Mouse (Mus musculus) limb, embryonic 12.5 days (tissue): ENCODE data around the gene 1700003F12Rik. TPM values are rescaled to one million over a fixed set of nuclear protein-coding genes. Genes with fewer than 3 reads are reported as not detected.

Source experiments
- ATAC-seq: fragments of 200-750 bp; cut with Nextera tagmentation; 2 replicates; pipeline ENCODE4 v1.8.0; 2017; ENCODE audit warnings: low read depth, moderate TSS enrichment; ENCODE audit not compliant: insufficient number of reproducible peaks, insufficient read depth, low FRiP score, low TSS enrichment
- H3K27ac ChIP-seq: fragments of 300-500 bp; sonication (generic); 2 replicates; pipeline ENCODE4 v1.5.1; 2016; ENCODE audit warnings: mild to moderate bottlenecking, moderate library complexity
- H3K27me3 ChIP-seq: fragments of 300-500 bp; sonication (generic); 2 replicates; pipeline ENCODE4 v1.6.1; 2016; ENCODE audit warnings: mild to moderate bottlenecking, moderate library complexity
- H3K36me3 ChIP-seq: fragments of 300-500 bp; sonication (generic); 2 replicates; pipeline ENCODE4 v1.6.1; 2016; ENCODE audit warnings: mild to moderate bottlenecking, moderate library complexity
- H3K4me1 ChIP-seq: fragments of 300-500 bp; sonication (generic); replicated peaks from 2 replicates; pipeline ENCODE4 v1.6.1; 2016
- H3K4me2 ChIP-seq: fragments of 300-500 bp; sonication (generic); 2 replicates; pipeline ENCODE4 v1.6.1; 2016; ENCODE audit warnings: mild to moderate bottlenecking, moderate library complexity
- H3K4me3 ChIP-seq: fragments of 300-500 bp; sonication (generic); replicated peaks from 2 replicates; pipeline ENCODE4 v1.5.1; 2016; ENCODE audit warnings: mild to moderate bottlenecking
- H3K9ac ChIP-seq: fragments of 300-500 bp; sonication (generic); replicated peaks from 2 replicates; pipeline ENCODE4 v1.6.1; 2016; ENCODE audit warnings: mild to moderate bottlenecking, moderate library complexity
- H3K9me3 ChIP-seq: fragments of 300-500 bp; sonication (generic); 2 replicates; pipeline ENCODE4 v1.6.1; 2016; ENCODE audit warnings: mild to moderate bottlenecking, moderate library complexity
- WGBS: fragments of 180-500 bp; shearing (Covaris S2); methylation state at CpG from one replicate; pipeline ENCODE4 v1.1.7; 2016; 5-methylcytosine and 5-hydroxymethylcytosine counted together
- polyA plus RNA-seq: library from polyadenylated mRNA; unstranded; fragments of >200 nt; fragmentation: Nextera tagmentation; extraction: Ambion mirVana; gene quantifications from 2 replicates; pipeline ENCODE4 v1.2.1, GENCODE M21; 2016

The 1700003F12Rik gene
- polyA plus RNA-seq, 1 experiment from 2014 or later, result 1.3 TPM

GRCm38 (mm10) chr2:154565562-154565961, 18.7 kb downstream of the 1700003F12Rik start:
- no peak for ATAC-seq
- H3K36me3 ChIP-seq, result peaks cover 41% of the 10 kb centered on the region
- H3K27ac ChIP-seq, result peak overlapping the region; percentile 67; the same call in 1 of the 2 replicates
- no peaks in the 10 kb centered on the region for H3K9me3 ChIP-seq
- H3K4me3 ChIP-seq, result no peak overlapping the region
- no peaks in the 10 kb centered on the region for H3K27me3 ChIP-seq
- peaks cover 51% of the 10 kb centered on the region for H3K4me1 ChIP-seq
- H3K9ac ChIP-seq, result no peak overlapping the region
- 66% methylated on average over 3 of the region's 3 CpGs for WGBS
- no peak overlapping the region for H3K4me2 ChIP-seq

GRCm38 (mm10) chr2:154566641-154567040, 19.8 kb downstream of the 1700003F12Rik start:
- Histone ChIP-seq H3K4me2 (peak overlapping the region; percentile 19; the same call in 1 of the 2 replicates), H3K36me3 (peaks cover 31% of the 10 kb centered on the region), H3K9me3 (no peaks in the 10 kb centered on the region), H3K27me3 (no peaks in the 10 kb centered on the region), H3K4me1 (peaks cover 55% of the 10 kb centered on the region), H3K9ac (no peak overlapping the region; the same call in 1 of the 2 replicates), H3K27ac (peak overlapping the region; percentile 67), H3K4me3 (0 out of 2 replicates have a peak overlapping the region, but pooled peaks have one; percentile 6)
- 32% methylated on average over 8 of the region's 8 CpGs for WGBS
- ATAC-seq, result no peak

- no peaks in the 10 kb centered on the region for H3K27me3 ChIP-seq
- WGBS, result 81% methylated on average over 2 of the region's 2 CpGs
- H3K4me3 ChIP-seq, result peak overlapping the region; percentile 91
- H3K27ac ChIP-seq, result peak overlapping the region; percentile 88; the same call in 1 of the 2 replicates
- peak overlapping the region; percentile 77 for H3K4me2 ChIP-seq
- ATAC-seq, result no peak
- peak overlapping the region; percentile 86; the same call in 1 of the 2 replicates for H3K9ac ChIP-seq
- H3K9me3 ChIP-seq, result no peaks in the 10 kb centered on the region
- peaks cover 23% of the 10 kb centered on the region for H3K36me3 ChIP-seq
- peaks cover 65% of the 10 kb centered on the region for H3K4me1 ChIP-seq
Measured at GRCm38 (mm10) chr2:154567766-154568165, 20.9 kb downstream of the 1700003F12Rik start.

GRCm38 (mm10) chr2:154568329-154569070, 21.6 kb downstream of the 1700003F12Rik start:
- Histone ChIP-seq H3K27me3 (no peaks in the 10 kb centered on the region), H3K9me3 (no peaks in the 10 kb centered on the region), H3K36me3 (peaks cover 16% of the 10 kb centered on the region), H3K4me3 (peak overlapping the region; percentile 91), H3K27ac (peak overlapping the region; percentile 88), H3K4me2 (peak overlapping the region; percentile 77), H3K4me1 (peaks cover 65% of the 10 kb centered on the region), H3K9ac (peak overlapping the region; percentile 86)
- WGBS, result 20% methylated on average over 10 of the region's 10 CpGs
- ATAC-seq, result no peak

GRCm38 (mm10) chr2:154569071-154569748, 22.3 kb downstream of the 1700003F12Rik start:
- WGBS, result under 1% methylated on average over 70 of the region's 70 CpGs
- peak overlapping the region; percentile 91 for H3K4me3 ChIP-seq
- no peaks in the 10 kb centered on the region for H3K27me3 ChIP-seq
- H3K9ac ChIP-seq, result peak overlapping the region; percentile 86
- peak overlapping the region; percentile 88 for H3K27ac ChIP-seq
- peak; percentile 64 for ATAC-seq
- no peaks in the 10 kb centered on the region for H3K9me3 ChIP-seq
- H3K4me2 ChIP-seq, result peak overlapping the region; percentile 77
- H3K36me3 ChIP-seq, result peaks cover 8% of the 10 kb centered on the region
- peaks cover 63% of the 10 kb centered on the region for H3K4me1 ChIP-seq

GRCm38 (mm10) chr2:154569836-154570286, 23.0 kb downstream of the 1700003F12Rik start, which contains the start of gene E2f1:
TSS of gene E2f1 (minus strand) at chr2:154569892.
- peaks cover 60% of the 10 kb centered on the region for H3K4me1 ChIP-seq
- peak within 1 kb of the TSS; percentile 86 for H3K9ac ChIP-seq
- peak within 1 kb of the TSS; percentile 77 for H3K4me2 ChIP-seq
- peak within 1 kb of the TSS; percentile 91 for H3K4me3 ChIP-seq
- peaks cover 2% of the 10 kb centered on the region for H3K36me3 ChIP-seq
- H3K27ac ChIP-seq, result peak within 1 kb of the TSS; percentile 88
- H3K27me3 ChIP-seq, result no peaks in the 10 kb centered on the region
- peak; percentile 95 for ATAC-seq
- no peaks in the 10 kb centered on the region for H3K9me3 ChIP-seq
- 0% methylated on average over 43 of the region's 44 CpGs for WGBS

- Histone ChIP-seq H3K4me3 (no peak overlapping the region; the same call in 1 of the 2 replicates), H3K27ac (no peak overlapping the region), H3K4me1 (peaks cover 52% of the 10 kb centered on the region), H3K36me3 (no peaks in the 10 kb centered on the region), H3K27me3 (no peaks in the 10 kb centered on the region), H3K4me2 (peak overlapping the region; percentile 77), H3K9me3 (no peaks in the 10 kb centered on the region), H3K9ac (0 out of 2 replicates have a peak overlapping the region, but pooled peaks have one; percentile 49)
- ATAC-seq, result no peak
- whole genome bisulfite sequencing, result 73% methylated on average over 4 of the region's 4 CpGs
Measured at GRCm38 (mm10) chr2:154570666-154571065, 23.8 kb downstream of the 1700003F12Rik start.

- H3K36me3 ChIP-seq, result no peaks in the 10 kb centered on the region
- H3K4me2 ChIP-seq, result no peak overlapping the region
- no peak overlapping the region for H3K4me3 ChIP-seq
- no peaks in the 10 kb centered on the region for H3K9me3 ChIP-seq
- 86% methylated on average over 4 of the region's 4 CpGs for WGBS
- ATAC-seq, result no peak
- H3K27me3 ChIP-seq, result no peaks in the 10 kb centered on the region
- H3K9ac ChIP-seq, result no peak overlapping the region
- peaks cover 46% of the 10 kb centered on the region for H3K4me1 ChIP-seq
- no peak overlapping the region for H3K27ac ChIP-seq
Measured at GRCm38 (mm10) chr2:154571266-154571665, 24.4 kb downstream of the 1700003F12Rik start.

GRCm38 (mm10) chr2:154571976-154572375, 25.1 kb downstream of the 1700003F12Rik start:
- H3K9me3 ChIP-seq, result no peaks in the 10 kb centered on the region
- no peaks in the 10 kb centered on the region for H3K36me3 ChIP-seq
- peak overlapping the region; percentile 32 for H3K27ac ChIP-seq
- H3K9ac ChIP-seq, result no peak overlapping the region
- ATAC-seq, result no peak
- H3K27me3 ChIP-seq, result no peaks in the 10 kb centered on the region
- no peak overlapping the region for H3K4me3 ChIP-seq
- H3K4me2 ChIP-seq, result no peak overlapping the region
- peaks cover 40% of the 10 kb centered on the region for H3K4me1 ChIP-seq
- WGBS, result 74% methylated on average over 8 of the region's 8 CpGs

GRCm38 (mm10) chr2:154572996-154573395, 26.1 kb downstream of the 1700003F12Rik start:
- 85% methylated on average over 3 of the region's 3 CpGs for WGBS
- Histone ChIP-seq H3K4me2 (no peak overlapping the region), H3K4me3 (no peak overlapping the region), H3K27ac (no peak overlapping the region), H3K9me3 (no peaks in the 10 kb centered on the region), H3K9ac (no peak overlapping the region), H3K27me3 (no peaks in the 10 kb centered on the region), H3K4me1 (peaks cover 37% of the 10 kb centered on the region), H3K36me3 (no peaks in the 10 kb centered on the region)
- no peak for ATAC-seq

- no peak overlapping the region for H3K4me2 ChIP-seq
- peaks cover 26% of the 10 kb centered on the region for H3K4me1 ChIP-seq
- H3K9ac ChIP-seq, result no peak overlapping the region
- H3K27ac ChIP-seq, result no peak overlapping the region
- no peak overlapping the region for H3K4me3 ChIP-seq
- no peaks in the 10 kb centered on the region for H3K9me3 ChIP-seq
- no peaks in the 10 kb centered on the region for H3K27me3 ChIP-seq
- no peak for ATAC-seq
- 82% methylated on average over 7 of the region's 7 CpGs for WGBS
- H3K36me3 ChIP-seq, result no peaks in the 10 kb centered on the region
Measured at GRCm38 (mm10) chr2:154574271-154574670, 27.4 kb downstream of the 1700003F12Rik start.
